Mouse (Mus musculus) kidney, adult 18-20 months (tissue): ENCODE measurements around the gene Ampd3.

ENCODE experiments used
- DNase-seq: peaks from one replicate; pipeline ENCODE4 v3.0.0; 2021

Gene Ampd3

GRCm38 (mm10) chr7:110848371-110848770 is 80.4 kb downstream of the Ampd3 start:
- DNase-seq, result no peak

DNA sequence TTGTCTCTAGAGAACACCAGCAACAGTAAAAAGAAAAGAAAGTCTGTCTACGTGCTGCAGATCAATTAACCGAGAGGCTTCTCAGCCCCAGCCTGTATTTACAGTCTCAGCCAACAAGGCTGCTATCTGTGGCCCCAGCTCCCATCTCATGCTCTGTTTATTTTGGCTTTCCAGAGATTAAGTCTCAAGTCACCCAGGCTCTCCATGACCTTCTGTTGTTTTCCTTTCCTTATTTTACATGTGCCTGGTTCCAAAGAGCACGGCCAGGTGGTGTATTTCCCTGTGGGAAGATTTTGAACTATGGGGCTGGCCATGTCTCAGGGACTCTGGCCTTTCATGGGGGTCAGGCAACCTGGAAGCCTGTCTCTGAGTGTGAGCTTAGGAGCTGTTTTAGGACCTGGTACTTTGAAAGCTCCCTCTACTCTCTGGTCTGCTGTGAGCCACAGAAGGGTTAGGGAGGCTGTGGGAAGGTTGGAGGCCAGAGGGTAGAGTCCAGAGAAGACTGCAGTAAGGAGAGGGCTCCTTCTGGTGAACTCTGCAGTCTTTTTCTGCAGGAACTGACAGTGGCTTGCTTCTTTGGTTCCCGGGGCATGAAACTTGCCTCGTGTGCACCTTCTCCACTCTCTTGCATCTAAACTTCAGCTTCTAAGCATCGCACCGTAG is 83.7 kb downstream of the Ampd3 start:
- peak; percentile 11 for DNase-seq

DNA sequence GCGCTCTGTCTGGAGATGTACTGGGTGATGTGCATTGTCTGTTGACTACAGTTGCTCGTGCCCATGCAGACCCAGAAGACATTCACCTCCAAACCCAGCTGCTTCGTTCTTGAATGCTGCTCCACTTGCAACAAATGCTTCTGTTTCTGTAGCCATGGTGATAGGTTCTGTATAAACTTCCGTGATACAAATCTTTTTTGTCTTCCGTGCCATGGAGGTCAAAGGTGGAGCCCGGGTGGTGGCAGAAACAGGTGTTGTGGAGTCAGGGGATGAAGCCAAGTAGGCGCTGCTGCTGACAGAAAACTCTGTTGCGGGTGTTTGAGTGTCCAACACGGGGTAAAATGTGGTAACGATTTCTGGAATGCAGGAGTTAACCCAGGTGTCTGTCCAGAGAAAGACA is 85.6 kb downstream of the Ampd3 start:
- no peak for DNase-seq

DNA sequence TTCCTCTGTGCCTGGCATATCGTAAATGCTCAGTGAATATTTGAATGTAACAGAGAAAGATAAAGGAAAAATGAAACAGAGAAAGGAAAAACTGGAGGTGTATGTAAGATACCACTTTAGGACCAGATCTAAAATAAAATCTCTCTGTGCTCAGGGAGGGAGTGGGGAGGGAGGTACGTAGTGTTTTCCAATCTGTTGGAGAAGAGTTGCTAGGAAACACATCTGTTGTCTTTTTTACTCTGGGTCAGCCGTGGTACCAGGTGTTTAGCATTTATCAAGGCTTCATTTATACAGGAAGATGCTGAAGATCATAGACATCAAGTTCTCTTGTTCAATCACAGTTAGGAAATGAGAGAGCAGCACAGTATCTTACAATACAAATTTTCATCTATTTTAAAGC is 86.5 kb downstream of the Ampd3 start:
- DNase-seq, result no peak

GRCm38 (mm10) chr7:110854927-110855546 is 87.0 kb downstream of the Ampd3 start:
- DNase-seq, result no peak

GRCm38 (mm10) chr7:110855604-110856003 is 87.6 kb downstream of the Ampd3 start:
- DNase-seq, result no peak

DNA sequence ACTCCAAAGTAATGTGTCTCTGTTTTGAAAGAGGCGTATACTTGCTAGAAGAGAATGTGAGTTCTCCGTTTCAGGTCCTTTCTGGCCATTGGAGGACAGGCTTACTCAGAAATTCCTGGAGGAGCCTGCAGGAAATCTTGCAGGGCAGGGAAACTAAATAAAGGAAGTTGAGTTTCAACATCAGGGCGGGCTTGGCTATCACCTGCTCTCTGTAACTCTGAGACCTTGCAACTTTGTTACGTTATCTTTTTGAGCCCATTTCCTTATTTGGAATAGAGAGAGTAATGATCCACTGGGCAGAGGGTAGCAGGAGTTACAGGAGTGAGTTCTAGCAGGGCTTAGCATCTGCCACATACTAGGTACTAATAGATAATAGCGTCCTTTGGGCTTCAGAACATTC is 92.1 kb downstream of the Ampd3 start:
- DNase-seq, result no peak
